Mouse (Mus musculus): ENCODE data around the gene Mmadhc.

GRCm38 (mm10) chr2:50291901-50292300, 4.7 kb downstream of the Mmadhc start:
- no peak for TF ChIP-seq POLR2A (IDR thresholded peaks at IDR 0.05; ENCODE audit: borderline replicate concordance, extremely low read depth, low read depth, low read length)
- TF ChIP-seq CTCF (IDR thresholded peaks at IDR 0.05; ENCODE audit: insufficient read depth, low read length), result no peak
